Mouse (Mus musculus) neural tube, embryonic 13.5 days (tissue): ENCODE data around the gene Pigu. TPM values are rescaled to one million over a fixed set of nuclear protein-coding genes. Genes with fewer than 3 reads are reported as not detected.
A peak's percentile ranks its signal among the peaks of the same experiment; 100 is the strongest.

Source experiments
- ATAC-seq: fragments of 200-750 bp; cut with Nextera tagmentation; 2 replicates; pipeline ENCODE4 v1.8.0; 2017; ENCODE audit warnings: low read depth, mild to moderate bottlenecking, moderate TSS enrichment, moderate library complexity
- H3K27ac ChIP-seq: fragments of 300-500 bp; sonication (generic); replicated peaks from 2 replicates; pipeline ENCODE4 v1.5.1; 2015; ENCODE audit warnings: moderate library complexity, mild to moderate bottlenecking, inconsistent platforms
- H3K27me3 ChIP-seq: fragments of 300-500 bp; sonication (generic); 2 replicates; pipeline ENCODE4 v1.6.1; 2015; ENCODE audit warnings: mild to moderate bottlenecking, inconsistent platforms
- H3K36me3 ChIP-seq: fragments of 300-500 bp; sonication (generic); 2 replicates; pipeline ENCODE4 v1.6.1; 2015; ENCODE audit warnings: mild to moderate bottlenecking, inconsistent platforms
- H3K4me1 ChIP-seq: fragments of 300-500 bp; sonication (generic); replicated peaks from 2 replicates; pipeline ENCODE4 v1.6.1; 2015; ENCODE audit warnings: inconsistent platforms
- H3K4me2 ChIP-seq: fragments of 300-500 bp; sonication (generic); 2 replicates; pipeline ENCODE4 v1.6.1; 2015; ENCODE audit warnings: inconsistent platforms, mild to moderate bottlenecking, moderate library complexity
- H3K4me3 ChIP-seq: fragments of 300-500 bp; sonication (generic); 2 replicates; pipeline ENCODE4 v1.5.1; 2015; ENCODE audit warnings: mild to moderate bottlenecking, inconsistent platforms
- H3K9ac ChIP-seq: fragments of 300-500 bp; sonication (generic); 2 replicates; pipeline ENCODE4 v1.6.1; 2015; ENCODE audit warnings: moderate library complexity, mild to moderate bottlenecking, inconsistent platforms
- H3K9me3 ChIP-seq: fragments of 300-500 bp; sonication (generic); 2 replicates; pipeline ENCODE4 v1.6.1; 2016; ENCODE audit warnings: inconsistent platforms
- WGBS: fragments of 180-500 bp; shearing (Covaris S2); methylation state at CpG from one replicate; pipeline ENCODE4 v1.1.7; 2015; 5-methylcytosine and 5-hydroxymethylcytosine counted together
- microRNA counts: library from miRNA; unstranded; fragments of <30 nt; microRNA quantifications from one replicate; lab custom pipeline; 2016
- microRNA-seq: library from miRNA; unstranded; fragments of <30 nt; microRNA quantifications from one replicate; pipeline ENCODE4, GENCODE M21; 2016
- polyA plus RNA-seq: library from polyadenylated mRNA; unstranded; fragments of >200 nt; fragmentation: Nextera tagmentation; extraction: Ambion mirVana; gene quantifications from 2 replicates; pipeline ENCODE4 v1.2.1, GENCODE M21; 2015

Gene Pigu
- polyA plus RNA-seq, 1 experiment from 2014 or later, result 51.3 TPM

GRCm38 (mm10) chr2:155248718-155249117, 108.5 kb downstream of the Pigu start:
- Histone ChIP-seq H3K36me3 (peaks cover 83% of the 10 kb centered on the region), H3K4me1 (no peaks in the 10 kb centered on the region), H3K27me3 (no peaks in the 10 kb centered on the region), H3K4me3 (no peak overlapping the region), H3K9me3 (no peaks in the 10 kb centered on the region), H3K4me2 (no peak overlapping the region), H3K9ac (no peak overlapping the region), H3K27ac (no peak overlapping the region)
- ATAC-seq, result no peak
- 70% methylated on average over 2 of the region's 2 CpGs for WGBS

- no peak for ATAC-seq
- Histone ChIP-seq H3K36me3 (peaks cover 88% of the 10 kb centered on the region), H3K27me3 (no peaks in the 10 kb centered on the region), H3K9me3 (no peaks in the 10 kb centered on the region), H3K4me3 (no peak overlapping the region), H3K4me1 (no peaks in the 10 kb centered on the region), H3K27ac (no peak overlapping the region), H3K9ac (no peak overlapping the region), H3K4me2 (no peak overlapping the region)
- WGBS, result 94% methylated on average over 1 of the region's 1 CpGs
Measured at GRCm38 (mm10) chr2:155248206-155248605, 109.0 kb downstream of the Pigu start.

GRCm38 (mm10) chr2:155246231-155246630, 111.0 kb downstream of the Pigu start:
- peaks cover 91% of the 10 kb centered on the region for H3K36me3 ChIP-seq
- H3K4me1 ChIP-seq, result no peaks in the 10 kb centered on the region
- no peak overlapping the region for H3K4me2 ChIP-seq
- H3K4me3 ChIP-seq, result no peak overlapping the region
- H3K9ac ChIP-seq, result no peak overlapping the region
- H3K9me3 ChIP-seq, result no peaks in the 10 kb centered on the region
- H3K27me3 ChIP-seq, result no peaks in the 10 kb centered on the region
- no peak overlapping the region for H3K27ac ChIP-seq
- 95% methylated on average over 4 of the region's 4 CpGs for WGBS
- ATAC-seq, result no peak

- Histone ChIP-seq H3K27me3 (no peaks in the 10 kb centered on the region), H3K4me3 (no peak overlapping the region), H3K9me3 (no peaks in the 10 kb centered on the region), H3K36me3 (peaks cover 62% of the 10 kb centered on the region), H3K4me1 (peaks cover 20% of the 10 kb centered on the region), H3K9ac (no peak overlapping the region), H3K4me2 (no peak overlapping the region), H3K27ac (no peak overlapping the region)
- 86% methylated on average over 7 of the region's 7 CpGs for WGBS
- no peak for ATAC-seq
Measured at GRCm38 (mm10) chr2:155242296-155242855, 114.9 kb downstream of the Pigu start.

GRCm38 (mm10) chr2:155240915-155241314, 116.3 kb downstream of the Pigu start:
- Histone ChIP-seq H3K27me3 (no peaks in the 10 kb centered on the region), H3K9ac (no peak overlapping the region), H3K4me3 (no peak overlapping the region), H3K4me2 (no peak overlapping the region), H3K9me3 (no peaks in the 10 kb centered on the region), H3K27ac (no peak overlapping the region), H3K36me3 (peaks cover 47% of the 10 kb centered on the region), H3K4me1 (peaks cover 24% of the 10 kb centered on the region)
- 85% methylated on average over 4 of the region's 4 CpGs for WGBS
- no peak for ATAC-seq

- no peak overlapping the region for H3K27ac ChIP-seq
- 25% methylated on average over 4 of the region's 4 CpGs for WGBS
- no peaks in the 10 kb centered on the region for H3K9me3 ChIP-seq
- no peaks in the 10 kb centered on the region for H3K27me3 ChIP-seq
- H3K4me2 ChIP-seq, result peak overlapping the region; percentile 91
- peaks cover 11% of the 10 kb centered on the region for H3K36me3 ChIP-seq
- H3K4me3 ChIP-seq, result peak overlapping the region; percentile 93
- ATAC-seq, result no peak
- peak overlapping the region; percentile 93 for H3K9ac ChIP-seq
- peaks cover 32% of the 10 kb centered on the region for H3K4me1 ChIP-seq
Measured at GRCm38 (mm10) chr2:155237276-155237675, 120.0 kb downstream of the Pigu start.

- Histone ChIP-seq H3K36me3 (peaks cover 11% of the 10 kb centered on the region), H3K27me3 (no peaks in the 10 kb centered on the region), H3K9me3 (no peaks in the 10 kb centered on the region), H3K9ac (peak within 1 kb of the TSS; percentile 93), H3K27ac (peak within 1 kb of the TSS; percentile 91), H3K4me3 (peak within 1 kb of the TSS; percentile 93), H3K4me1 (peaks cover 32% of the 10 kb centered on the region), H3K4me2 (peak within 1 kb of the TSS; percentile 91)
- WGBS, result 3% methylated on average over 50 of the region's 50 CpGs
- peak; percentile 100 for ATAC-seq
Measured at GRCm38 (mm10) chr2:155236362-155236992, 120.8 kb downstream of the Pigu start, which contains the start of gene Dynlrb1. Dynlrb1 (plus strand) TSS chr2:155236533.

- peak overlapping the region; percentile 91 for H3K4me2 ChIP-seq
- H3K4me1 ChIP-seq, result peaks cover 32% of the 10 kb centered on the region
- H3K36me3 ChIP-seq, result peaks cover 6% of the 10 kb centered on the region
- no peaks in the 10 kb centered on the region for H3K27me3 ChIP-seq
- peak; percentile 90 for ATAC-seq
- H3K4me3 ChIP-seq, result peak overlapping the region; percentile 93
- H3K9ac ChIP-seq, result peak overlapping the region; percentile 93
- 5% methylated on average over 13 of the region's 13 CpGs for WGBS
- peak overlapping the region; percentile 91 for H3K27ac ChIP-seq
- no peaks in the 10 kb centered on the region for H3K9me3 ChIP-seq
Measured at GRCm38 (mm10) chr2:155235746-155236361, 121.4 kb downstream of the Pigu start.

MicroRNAs encoded within 50 kb of the gene (microRNA counts, 519-probe panel; counts per million panel counts)
- microRNA mmu-miR-695 (lab: Ali Mortazavi, UCI), result not detected

Small RNA genes within 50 kb of the gene (microRNA-seq; reads per million reads assigned to microRNA genes)
- not detected for gene Mir695

Other genes starting within 250 kb of the Pigu start
- gene Itch, start 223.9 kb downstream of the Pigu start, polyA plus RNA-seq, result 47.7 and 48.7 TPM in 2 replicates
- 694 and 754 TPM in 2 replicates for gene Dynlrb1, start 120.9 kb downstream of the Pigu start, polyA plus RNA-seq
- gene Map1lc3a, start 81.1 kb downstream of the Pigu start, polyA plus RNA-seq, result 390 and 452 TPM in 2 replicates
- 136 and 139 TPM in 2 replicates for gene Trp53inp2, start 23.6 kb upstream of the Pigu start, polyA plus RNA-seq
- 22.5 and 22.8 TPM in 2 replicates for gene Ncoa6, start 116.5 kb upstream of the Pigu start, polyA plus RNA-seq
- 28.3 and 29.8 TPM in 2 replicates for gene Acss2, start 160.5 kb upstream of the Pigu start, polyA plus RNA-seq
- 69.9 and 79.2 TPM in 2 replicates for gene Ggt7, start 160.8 kb upstream of the Pigu start, polyA plus RNA-seq
- 15.4 and 15.8 TPM in 2 replicates for gene Gss, start 235.4 kb upstream of the Pigu start, polyA plus RNA-seq